In genomic region chr13:108599186-108599900, GRCm38 (mm10) we compare ENCODE assay signal across 11 mouse cellular contexts.
DNase-seq lines count a peak whose midpoint lies in the region; ATAC-seq lines count a peak whose summit lies in the region.
"Had no signal": no experiment of that assay in that cellular context is flagged by ENCODE, and none has a peak within 500 bp of the region (broad histone marks: within the 10 kb centered on the region; RNA-seq: fewer than 3 reads in every experiment).

No protein-coding gene starts in this region.

- peak; percentile 52; the same call in 1 of the 2 replicates for ATAC-seq in frontal cortex, adult (ENCODE audit: low TSS enrichment)
- 0 out of 2 replicates have a peak, but pooled peaks have one; percentile 53 for ATAC-seq in midbrain, embryonic 13.5 days
- no peak for ATAC-seq in heart, embryonic 12.5 days (ENCODE audit: insufficient number of reproducible peaks, low FRiP score)

- no peak overlapping the region for H3K27ac ChIP-seq in midbrain, embryonic 13.5 days
- H3K27ac ChIP-seq in midbrain, embryonic 10.5 days (replicated peaks), result no peak overlapping the region
- no peak overlapping the region for H3K27ac ChIP-seq in heart, embryonic 12.5 days (ENCODE audit: poor library complexity, severe bottlenecking)
- H3K27ac ChIP-seq: left cerebral cortex, adult 2 months had no signal

- no peaks in the 10 kb centered on the region for H3K36me3 ChIP-seq in midbrain, embryonic 13.5 days
- H3K36me3 ChIP-seq in midbrain, embryonic 10.5 days, result no peaks in the 10 kb centered on the region
- H3K36me3 ChIP-seq in heart, embryonic 12.5 days, result no peaks in the 10 kb centered on the region

- 0 out of 2 replicates have a peak, but pooled peaks cover 3% of the 10 kb centered on the region for H3K4me1 ChIP-seq in midbrain, embryonic 13.5 days (replicated peaks)
- no peaks in the 10 kb centered on the region for H3K4me1 ChIP-seq in midbrain, embryonic 10.5 days
- no peaks in the 10 kb centered on the region for H3K4me1 ChIP-seq in heart, embryonic 12.5 days (replicated peaks)

- DNase-seq in frontal cortex, postnatal 36 days (ENCODE audit: low spot score in 2 of 2), result no peak
- no peak for DNase-seq in midbrain, embryonic 10.5 days (ENCODE audit: low spot score)
- DNase-seq in kidney, postnatal 10 days, result peak; percentile 61
- peak; percentile 53 to 70 for DNase-seq in lung, postnatal 4 days
- no peak for DNase-seq in adrenal gland, adult 18-20 months (ENCODE audit: low spot score in 2 of 2)
- DNase-seq: heart, postnatal 36 days had no signal

- H3K4me2 ChIP-seq in midbrain, embryonic 13.5 days (replicated peaks), result no peak overlapping the region
- no peak overlapping the region for H3K4me2 ChIP-seq in heart, embryonic 12.5 days
- H3K4me2 ChIP-seq: liver, embryonic 11.5 days had no signal

- H3K9ac ChIP-seq in midbrain, embryonic 13.5 days (replicated peaks), result no peak overlapping the region
- no peak overlapping the region for H3K9ac ChIP-seq in heart, embryonic 12.5 days

- no peaks in the 10 kb centered on the region for H3K27me3 ChIP-seq in midbrain, embryonic 13.5 days
- H3K27me3 ChIP-seq in midbrain, embryonic 10.5 days (ENCODE audit: low read depth, poor library complexity, severe bottlenecking), result peaks cover 16% of the 10 kb centered on the region; the same call in 1 of the 2 replicates
- H3K27me3 ChIP-seq in heart, embryonic 12.5 days (replicated peaks), result no peaks in the 10 kb centered on the region

- no peak overlapping the region for H3K4me3 ChIP-seq in midbrain, embryonic 13.5 days (replicated peaks)
- H3K4me3 ChIP-seq in midbrain, embryonic 10.5 days, result no peak overlapping the region
- no peak overlapping the region for H3K4me3 ChIP-seq in heart, embryonic 12.5 days
- H3K4me3 ChIP-seq: left cerebral cortex, adult 2 months had no signal

- no peaks in the 10 kb centered on the region for H3K9me3 ChIP-seq in midbrain, embryonic 13.5 days
- H3K9me3 ChIP-seq in midbrain, embryonic 10.5 days (replicated peaks), result no peaks in the 10 kb centered on the region
- H3K9me3 ChIP-seq in heart, embryonic 12.5 days (replicated peaks), result no peaks in the 10 kb centered on the region

- WGBS in midbrain, embryonic 13.5 days, result 66% methylated on average over 6 of the region's 6 CpGs
- WGBS in midbrain, embryonic 10.5 days, result 76% methylated on average over 6 of the region's 6 CpGs
- WGBS in heart, embryonic 12.5 days, result 64% methylated on average over 6 of the region's 6 CpGs

Comparison
In these comparisons a context has a peak if more than half of its experiments do, and no peak if none do; other contexts are left out.
1. DNase-seq: peak in kidney, postnatal 10 days (single experiment) and lung, postnatal 4 days (2 of 2); none in frontal cortex, postnatal 36 days (0 of 2), midbrain, embryonic 10.5 days (single experiment) and adrenal gland, adult 18-20 months (0 of 2).